Mouse (Mus musculus): ENCODE results near the gene Gm9999. TPM values are rescaled to one million over a fixed set of nuclear protein-coding genes. Genes with fewer than 3 reads are reported as not detected.
A peak's percentile ranks its signal among the peaks of the same experiment; 100 is the strongest.

Gene Gm9999
- not detected in 2 replicates for polyA plus RNA-seq (2016; fragmentation: Nextera tagmentation; extraction: Ambion mirVana)

- H3K36me3 ChIP-seq, result no peaks in the 10 kb centered on the region
- H3K4me3 ChIP-seq, result no peak within 1 kb of the TSS
- 95% methylated on average over 3 of the region's 3 CpGs for WGBS
- H3K4me2 ChIP-seq (replicated peaks), result no peak within 1 kb of the TSS
- H3K27ac ChIP-seq, result no peak within 1 kb of the TSS
- H3K27me3 ChIP-seq, result no peaks in the 10 kb centered on the region
- 0 out of 2 replicates have a peak, but pooled peaks cover 3% of the 10 kb centered on the region for H3K4me1 ChIP-seq
- ATAC-seq (ENCODE audit: insufficient number of reproducible peaks, insufficient read depth, low FRiP score, low TSS enrichment), result no peak
- no peaks in the 10 kb centered on the region for H3K9me3 ChIP-seq
- no peak within 1 kb of the TSS for H3K9ac ChIP-seq
Measured at GRCm38 (mm10) chr7:46983280-46983679, at the start of gene Gm9999. Gm9999 (plus strand) TSS chr7:46983580.

GRCm38 (mm10) chr7:46934788-46935187 is 48.6 kb upstream of the Gm9999 start:
- H3K27me3 ChIP-seq, result no peaks in the 10 kb centered on the region
- H3K4me3 ChIP-seq, result no peak overlapping the region
- no peak overlapping the region for H3K27ac ChIP-seq
- no peaks in the 10 kb centered on the region for H3K9me3 ChIP-seq
- no peak overlapping the region for H3K4me2 ChIP-seq (replicated peaks)
- H3K4me1 ChIP-seq, result no peaks in the 10 kb centered on the region
- WGBS, result 86% methylated on average over 8 of the region's 8 CpGs
- no peak overlapping the region for H3K9ac ChIP-seq
- no peak for ATAC-seq (ENCODE audit: insufficient number of reproducible peaks, insufficient read depth, low FRiP score, low TSS enrichment)
- peaks cover 48% of the 10 kb centered on the region for H3K36me3 ChIP-seq

- WGBS, result 59% methylated on average over 4 of the region's 4 CpGs
- Histone ChIP-seq H3K4me1 (no peaks in the 10 kb centered on the region), H3K27me3 (no peaks in the 10 kb centered on the region), H3K9ac (no peak overlapping the region), H3K4me3 (no peak overlapping the region), H3K4me2 (replicated peaks) (no peak overlapping the region), H3K36me3 (peaks cover 50% of the 10 kb centered on the region), H3K27ac (no peak overlapping the region), H3K9me3 (no peaks in the 10 kb centered on the region)
- no peak for ATAC-seq (ENCODE audit: insufficient number of reproducible peaks, insufficient read depth, low FRiP score, low TSS enrichment)
Measured at GRCm38 (mm10) chr7:46935847-46936246, 47.5 kb upstream of the Gm9999 start.

GRCm38 (mm10) chr7:46957831-46958691 is 25.3 kb upstream of the Gm9999 start, which contains the start of gene Uevld:
Uevld (minus strand) TSS chr7:46958527.
- Histone ChIP-seq H3K4me3 (peak within 1 kb of the TSS; percentile 80), H3K9me3 (no peaks in the 10 kb centered on the region), H3K4me1 (peaks cover 7% of the 10 kb centered on the region; the same call in 1 of the 2 replicates), H3K4me2 (replicated peaks) (peak within 1 kb of the TSS; percentile 78), H3K27me3 (peaks cover 4% of the 10 kb centered on the region; the same call in 1 of the 2 replicates), H3K27ac (peak within 1 kb of the TSS; percentile 50), H3K36me3 (peaks cover 16% of the 10 kb centered on the region), H3K9ac (peak within 1 kb of the TSS; percentile 78)
- WGBS, result under 1% methylated on average over 51 of the region's 51 CpGs
- ATAC-seq (ENCODE audit: insufficient number of reproducible peaks, insufficient read depth, low FRiP score, low TSS enrichment), result peak; percentile 85

- Histone ChIP-seq H3K9ac (peak overlapping the region; percentile 78), H3K4me3 (peak overlapping the region; percentile 80), H3K4me1 (peaks cover 7% of the 10 kb centered on the region; the same call in 1 of the 2 replicates), H3K9me3 (no peaks in the 10 kb centered on the region), H3K27me3 (peaks cover 4% of the 10 kb centered on the region; the same call in 1 of the 2 replicates), H3K4me2 (replicated peaks) (peak overlapping the region; percentile 78), H3K27ac (no peak overlapping the region), H3K36me3 (peaks cover 16% of the 10 kb centered on the region)
- WGBS, result 21% methylated on average over 9 of the region's 9 CpGs
- no peak for ATAC-seq (ENCODE audit: insufficient number of reproducible peaks, insufficient read depth, low FRiP score, low TSS enrichment)
Measured at GRCm38 (mm10) chr7:46958853-46959252, 24.5 kb upstream of the Gm9999 start.

- Histone ChIP-seq H3K36me3 (no peaks in the 10 kb centered on the region), H3K27me3 (peaks cover 4% of the 10 kb centered on the region; the same call in 1 of the 2 replicates), H3K9ac (no peak overlapping the region), H3K27ac (no peak overlapping the region), H3K4me3 (no peak overlapping the region), H3K4me1 (peaks cover 7% of the 10 kb centered on the region; the same call in 1 of the 2 replicates), H3K4me2 (replicated peaks) (no peak overlapping the region), H3K9me3 (no peaks in the 10 kb centered on the region)
- WGBS, result 56% methylated on average over 3 of the region's 3 CpGs
- ATAC-seq (ENCODE audit: insufficient number of reproducible peaks, insufficient read depth, low FRiP score, low TSS enrichment), result no peak
Measured at GRCm38 (mm10) chr7:46960991-46961390, 22.4 kb upstream of the Gm9999 start.

- Histone ChIP-seq H3K4me3 (no peak overlapping the region), H3K27me3 (peaks cover 4% of the 10 kb centered on the region; the same call in 1 of the 2 replicates), H3K4me1 (peaks cover 7% of the 10 kb centered on the region; the same call in 1 of the 2 replicates), H3K27ac (no peak overlapping the region), H3K4me2 (replicated peaks) (no peak overlapping the region), H3K9ac (no peak overlapping the region), H3K9me3 (no peaks in the 10 kb centered on the region), H3K36me3 (no peaks in the 10 kb centered on the region)
- no peak for ATAC-seq (ENCODE audit: insufficient number of reproducible peaks, insufficient read depth, low FRiP score, low TSS enrichment)
Measured at GRCm38 (mm10) chr7:46962132-46962531, 21.2 kb upstream of the Gm9999 start.

GRCm38 (mm10) chr7:46962806-46963618 is 20.4 kb upstream of the Gm9999 start:
- Histone ChIP-seq H3K36me3 (no peaks in the 10 kb centered on the region), H3K9ac (no peak overlapping the region), H3K4me2 (replicated peaks) (no peak overlapping the region), H3K4me3 (no peak overlapping the region), H3K4me1 (0 out of 2 replicates have a peak, but pooled peaks cover 3% of the 10 kb centered on the region), H3K27ac (no peak overlapping the region), H3K27me3 (peaks cover 4% of the 10 kb centered on the region; the same call in 1 of the 2 replicates), H3K9me3 (no peaks in the 10 kb centered on the region)
- ATAC-seq (ENCODE audit: insufficient number of reproducible peaks, insufficient read depth, low FRiP score, low TSS enrichment), result 0 out of 2 replicates have a peak, but pooled peaks have one; percentile 43
- WGBS, result 0% methylated on average over 9 of the region's 9 CpGs

- Histone ChIP-seq H3K4me3 (no peak overlapping the region), H3K4me1 (no peaks in the 10 kb centered on the region), H3K9me3 (no peaks in the 10 kb centered on the region), H3K9ac (no peak overlapping the region), H3K36me3 (no peaks in the 10 kb centered on the region), H3K27ac (no peak overlapping the region), H3K4me2 (replicated peaks) (no peak overlapping the region), H3K27me3 (peaks cover 4% of the 10 kb centered on the region; the same call in 1 of the 2 replicates)
- ATAC-seq (ENCODE audit: insufficient number of reproducible peaks, insufficient read depth, low FRiP score, low TSS enrichment), result no peak
- 81% methylated on average over 7 of the region's 7 CpGs for WGBS
Measured at GRCm38 (mm10) chr7:46964070-46964469, 19.3 kb upstream of the Gm9999 start.

GRCm38 (mm10) chr7:46969898-46970297 is 13.5 kb upstream of the Gm9999 start:
- Histone ChIP-seq H3K4me1 (no peaks in the 10 kb centered on the region), H3K4me2 (replicated peaks) (no peak overlapping the region), H3K36me3 (no peaks in the 10 kb centered on the region), H3K27ac (no peak overlapping the region), H3K4me3 (no peak overlapping the region), H3K27me3 (no peaks in the 10 kb centered on the region), H3K9ac (no peak overlapping the region), H3K9me3 (peaks cover 5% of the 10 kb centered on the region; the same call in 1 of the 2 replicates)
- ATAC-seq (ENCODE audit: insufficient number of reproducible peaks, insufficient read depth, low FRiP score, low TSS enrichment), result no peak
- WGBS, result 85% methylated on average over 4 of the region's 4 CpGs

GRCm38 (mm10) chr7:46974648-46975047 is 8.7 kb upstream of the Gm9999 start:
- Histone ChIP-seq H3K27me3 (no peaks in the 10 kb centered on the region), H3K4me1 (no peaks in the 10 kb centered on the region), H3K4me2 (replicated peaks) (no peak overlapping the region), H3K9me3 (peaks cover 8% of the 10 kb centered on the region; the same call in 1 of the 2 replicates), H3K36me3 (no peaks in the 10 kb centered on the region), H3K9ac (no peak overlapping the region), H3K4me3 (no peak overlapping the region), H3K27ac (no peak overlapping the region)
- no peak for ATAC-seq (ENCODE audit: insufficient number of reproducible peaks, insufficient read depth, low FRiP score, low TSS enrichment)
- 93% methylated on average over 4 of the region's 4 CpGs for WGBS

Data from embryonic facial prominence, embryonic 12.5 days (tissue).